Mouse (Mus musculus): ENCODE results near the gene Mrps31.
A peak's percentile ranks its signal among the peaks of the same experiment; 100 is the strongest.

- TF ChIP-seq POLR2A (IDR thresholded peaks at IDR 0.05; ENCODE audit: borderline replicate concordance, insufficient read depth, low read length) (peak; percentile 53; the same call in 1 of the 2 replicates), CTCF (IDR thresholded peaks at IDR 0.05; ENCODE audit: borderline replicate concordance, insufficient read depth, low read depth, low read length) (no peak)
Observed at GRCm38 (mm10) chr8:22411282-22411702, at the start of gene Mrps31.

Data from cerebellum, adult 2 months (tissue).